Mouse (Mus musculus) ES-E14 (cell line): ENCODE measurements at regions not wholly inside any gene's neighbourhood (a gene's known extent, or its start where the extent isn't known, plus 50 kb on each side); places are given as distances from the start of the nearest gene placed in this dataset.
"Not testable (repeated sequence)": the region's sequence is repeated elsewhere in the genome, so short reads cannot be mapped to it uniquely, and the experiment has no call there.

Experiments
- DNase-seq: peaks from one replicate; pipeline ENCODE4 v3.0.0-alpha.2; 2013; ENCODE audit warnings: low read depth, low spot score
- H3K27ac ChIP-seq: 2 replicates; pipeline ENCODE4 v1.5.1; 2012; ENCODE audit warnings: low read depth, mild to moderate bottlenecking, low read length, moderate library complexity, mixed read lengths; ENCODE audit not compliant: poor library complexity, insufficient read depth, severe bottlenecking
- H3K36me3 ChIP-seq: 2 replicates; pipeline ENCODE4 v1.6.1; 2012; ENCODE audit warnings: mild to moderate bottlenecking, low read length, moderate library complexity, mixed read lengths; ENCODE audit not compliant: control insufficient read depth, poor library complexity, insufficient read depth, severe bottlenecking
- H3K4me1 ChIP-seq, 2 experiments: fragments of 150-350 bp in 1 of 2; sonication (generic) in 1 of 2; 2 replicates each; pipeline ENCODE4 v1.6.1; 2012; ENCODE audit warnings: low read length in 2 of 2, mild to moderate bottlenecking in 1 of 2, mixed read lengths in 1 of 2; ENCODE audit not compliant: control insufficient read depth in 2 of 2, insufficient read depth in 2 of 2, poor library complexity in 1 of 2
- H3K4me3 ChIP-seq, 2 experiments: fragments of 150-350 bp in 1 of 2; sonication (generic) in 1 of 2; 2 replicates each; pipeline ENCODE4 v1.5.1; 2012; ENCODE audit warnings: low read length in 2 of 2, low read depth in 1 of 2, mild to moderate bottlenecking in 1 of 2, mixed read lengths in 1 of 2; ENCODE audit not compliant: insufficient read depth in 1 of 2, poor library complexity in 1 of 2, severe bottlenecking in 1 of 2
- H3K9ac ChIP-seq: 2 replicates; pipeline ENCODE4 v1.6.1; 2012; ENCODE audit warnings: low read depth, mild to moderate bottlenecking, low read length, mixed read lengths; ENCODE audit not compliant: poor library complexity, insufficient read depth, severe bottlenecking
- H3K9me3 ChIP-seq: fragments of 150-350 bp; sonication (generic); 2 replicates; pipeline ENCODE4 v1.6.1; 2012; ENCODE audit warnings: low read depth, mild to moderate bottlenecking, low read length; ENCODE audit not compliant: control insufficient read depth, insufficient read depth
- CHD2 ChIP-seq: IDR thresholded peaks from 2 replicates; pipeline ENCODE4 v1.6.1; 2014; ENCODE audit warnings: mild to moderate bottlenecking, low read depth, low read length, inconsistent platforms
- HCFC1 ChIP-seq: IDR thresholded peaks from 2 replicates; pipeline ENCODE4 v1.6.1; 2012; ENCODE audit warnings: low read length, inconsistent platforms, borderline replicate concordance; ENCODE audit not compliant: insufficient read depth
- MAFK ChIP-seq: IDR thresholded peaks from 2 replicates; pipeline ENCODE4 v1.6.1; 2014; ENCODE audit warnings: mild to moderate bottlenecking, low read depth, low read length, inconsistent platforms; ENCODE audit not compliant: insufficient read depth
- ZC3H11A ChIP-seq: IDR thresholded peaks from 2 replicates; pipeline ENCODE4 v1.6.1; 2012; ENCODE audit warnings: low read depth, mild to moderate bottlenecking, inconsistent platforms, low read length, borderline replicate concordance
- ZNF384 ChIP-seq: IDR thresholded peaks from 2 replicates; pipeline ENCODE4 v1.6.1; 2012; ENCODE audit warnings: low read depth, low read length, inconsistent platforms
- in situ Hi-C, 2 experiments: fragments of 600-800 bp; cut with MboI; formaldehyde crosslinking; loops; one replicate each; pipeline ENCODE4 v1.15.1; 2025; ENCODE audit warnings: low sequenced_read_pairs in 2 of 2, inconsistent platforms in 1 of 2; ENCODE audit not compliant: unreplicated experiment in 2 of 2

DNA sequence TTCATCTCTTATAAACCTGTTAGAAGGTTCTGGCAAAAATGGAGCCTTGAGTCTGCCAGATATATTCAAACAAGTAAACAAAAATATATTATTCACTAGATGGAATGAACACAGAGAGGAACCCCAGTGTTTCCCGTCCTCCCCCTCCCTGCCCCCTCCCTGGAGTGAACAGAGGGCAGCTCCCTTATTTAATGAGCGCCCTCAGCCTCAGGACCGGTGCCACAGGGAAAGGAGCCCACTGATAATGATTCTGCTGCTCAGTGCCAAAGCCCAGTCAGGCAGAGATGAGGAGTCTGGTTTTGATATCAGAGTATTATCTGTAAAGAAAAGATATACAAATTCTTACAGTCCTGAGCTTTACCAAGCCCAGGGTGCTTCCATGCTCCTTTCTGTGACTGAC lies 134.4 kb upstream of the Tmc3 start:
- Histone ChIP-seq H3K27ac (no peak overlapping the region), H3K9ac (no peak overlapping the region), H3K9me3 (no peaks in the 10 kb centered on the region), H3K4me1 (no peaks in the 10 kb centered on the region), H3K4me3 (no peak overlapping the region), H3K36me3 (no peaks in the 10 kb centered on the region)
- no peak for DNase-seq
- in situ Hi-C loops = no loop called here
- TF ChIP-seq ZNF384 (no peak), CHD2 (no peak), HCFC1 (no peak), MAFK (no peak), ZC3H11A (no peak)

DNA sequence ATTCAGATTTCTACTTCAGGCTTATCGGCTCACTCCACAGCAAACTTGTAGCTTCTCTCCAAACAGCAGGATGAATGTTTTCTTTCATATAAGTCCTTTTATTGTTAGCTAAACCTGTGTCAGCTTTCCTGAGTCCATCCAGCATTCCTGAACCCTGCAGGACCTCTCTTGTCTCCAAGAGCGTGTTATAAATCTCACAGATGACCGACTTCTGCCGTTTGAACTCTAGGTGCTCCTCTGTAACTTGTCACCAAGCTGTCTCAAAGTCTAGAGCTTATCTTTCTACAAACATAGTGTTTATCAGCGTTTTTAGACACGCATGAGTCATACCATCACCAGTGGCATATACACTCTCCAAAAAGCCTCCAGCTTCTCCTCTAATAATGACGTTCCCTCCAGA lies 132.4 kb upstream of the Tmc3 start:
- no peak for TF ChIP-seq HCFC1
- no peak for TF ChIP-seq CHD2
- no peak for TF ChIP-seq ZC3H11A
- TF ChIP-seq MAFK = no peak
- TF ChIP-seq ZNF384 = no peak
- no peak for DNase-seq
- in situ Hi-C loops = no loop called here
- Histone ChIP-seq H3K9me3 (no peaks in the 10 kb centered on the region), H3K9ac (no peak overlapping the region), H3K36me3 (no peaks in the 10 kb centered on the region), H3K4me1 (no peaks in the 10 kb centered on the region), H3K4me3 (no peak overlapping the region), H3K27ac (no peak overlapping the region)

DNA sequence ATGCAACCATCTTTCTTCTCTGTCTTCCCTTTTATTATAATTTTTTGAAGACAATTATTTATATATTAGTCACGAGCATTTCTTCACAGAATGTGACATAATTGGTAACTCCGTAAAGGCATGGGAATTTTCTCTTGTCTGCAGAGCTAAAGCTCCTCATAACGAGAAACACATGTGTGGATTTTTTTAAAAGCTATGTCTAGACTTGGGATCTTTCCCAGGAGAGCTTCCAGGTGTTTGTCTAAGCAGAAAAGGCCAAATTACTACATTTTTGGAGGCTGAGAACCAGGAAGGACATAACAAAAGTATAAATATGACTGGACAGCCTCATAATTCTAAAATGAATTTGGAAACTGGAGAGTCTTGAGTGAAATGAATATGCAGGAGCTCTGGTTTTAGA lies 125.2 kb upstream of the Tmc3 start:
- TF ChIP-seq MAFK (no peak), ZC3H11A (no peak), HCFC1 (no peak), ZNF384 (no peak), CHD2 (no peak)
- no peak overlapping the region for H3K27ac ChIP-seq
- no peaks in the 10 kb centered on the region for H3K36me3 ChIP-seq
- no peaks in the 10 kb centered on the region for H3K9me3 ChIP-seq
- no peak overlapping the region for H3K9ac ChIP-seq
- H3K4me3 ChIP-seq = no peak overlapping the region
- no peak for DNase-seq
- H3K4me1 ChIP-seq = no peaks in the 10 kb centered on the region
- in situ Hi-C loops = no loop called here

DNA sequence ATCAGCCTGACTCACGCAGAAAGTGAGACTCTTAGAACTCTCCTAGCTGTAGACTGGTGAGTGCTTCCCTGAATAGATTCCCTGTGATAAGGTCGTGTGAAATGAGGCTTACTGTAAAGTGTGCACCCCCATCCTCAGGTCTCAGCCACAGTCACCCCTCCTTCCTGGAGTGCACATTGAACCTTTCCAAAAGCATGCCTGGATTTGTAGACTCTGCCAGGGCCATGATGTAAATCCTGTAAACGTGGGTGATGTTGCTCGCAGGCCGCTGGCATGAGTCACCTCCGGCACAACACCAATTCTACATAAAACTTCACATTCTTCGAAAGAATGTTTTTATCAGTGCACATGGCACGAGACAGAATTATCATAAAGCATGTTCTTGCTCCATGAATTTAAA lies 117.7 kb upstream of the Tmc3 start:
- H3K36me3 ChIP-seq = no peaks in the 10 kb centered on the region

DNA sequence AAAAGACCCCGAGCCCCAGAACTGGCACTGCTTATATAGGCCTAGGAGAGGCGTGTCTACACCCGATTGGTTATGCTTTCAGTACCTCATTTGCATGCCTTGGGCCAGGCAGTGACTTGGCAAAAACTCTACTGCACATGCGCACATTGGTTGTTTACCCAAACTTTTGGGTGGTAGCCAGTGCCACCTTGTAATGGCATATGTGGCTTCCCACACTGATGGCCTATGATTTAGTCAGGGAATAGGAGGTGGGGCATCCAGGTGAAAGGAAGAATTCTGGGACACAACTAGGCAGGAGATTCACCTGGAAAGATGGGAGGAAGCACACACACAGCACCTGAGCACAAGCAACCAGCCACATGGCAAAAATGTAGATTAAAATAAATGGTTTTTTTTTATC lies 114.9 kb upstream of the Tmc3 start:
- in situ Hi-C loops, H3K36me3 ChIP-seq, H3K9ac ChIP-seq, DNase-seq, H3K9me3 ChIP-seq, H3K27ac ChIP-seq, H3K4me3 ChIP-seq, H3K4me1 ChIP-seq: not testable (repeated sequence)

More for the DNA sequence above, 117.7 kb upstream of the Tmc3 start:
- Histone ChIP-seq H3K4me1 (no peaks in the 10 kb centered on the region), H3K27ac (no peak overlapping the region), H3K9me3 (no peaks in the 10 kb centered on the region), H3K9ac (no peak overlapping the region), H3K4me3 (no peak overlapping the region)
- in situ Hi-C loops = no loop called here
- DNase-seq = no peak
- TF ChIP-seq HCFC1 (no peak), ZC3H11A (no peak), MAFK (no peak), ZNF384 (no peak), CHD2 (no peak)
